Mouse (Mus musculus) neural tube, embryonic 11.5 days (tissue): ENCODE results near the gene Syne1. TPM values are rescaled to one million over a fixed set of nuclear protein-coding genes. Genes with fewer than 3 reads are reported as not detected.
A peak's percentile ranks its signal among the peaks of the same experiment; 100 is the strongest.

Experiments used
- ATAC-seq: fragments of 200-750 bp; cut with Nextera tagmentation; 2 replicates; pipeline ENCODE4 v1.8.0; 2017; ENCODE audit warnings: moderate number of reproducible peaks, mild to moderate bottlenecking, moderate TSS enrichment, moderate library complexity; ENCODE audit not compliant: insufficient read depth, low FRiP score, low TSS enrichment
- DNase-seq: peaks from one replicate; pipeline ENCODE4 v3.0.0-alpha.2; 2015; ENCODE audit warnings: low spot score
- H3K27ac ChIP-seq: fragments of 300-500 bp; sonication (generic); 2 replicates; pipeline ENCODE4 v1.5.1; 2014; ENCODE audit warnings: low read depth, mild to moderate bottlenecking, low read length
- H3K27me3 ChIP-seq: fragments of 300-500 bp; sonication (generic); 2 replicates; pipeline ENCODE4 v1.6.1; 2014; ENCODE audit warnings: mild to moderate bottlenecking, low read length, mixed read lengths; ENCODE audit not compliant: control insufficient read depth, insufficient read depth
- H3K36me3 ChIP-seq: fragments of 300-500 bp; sonication (generic); 2 replicates; pipeline ENCODE4 v1.6.1; 2014; ENCODE audit warnings: mild to moderate bottlenecking, low read length, moderate library complexity, mixed read lengths; ENCODE audit not compliant: control insufficient read depth, insufficient read depth
- H3K4me1 ChIP-seq: fragments of 300-500 bp; sonication (generic); 2 replicates; pipeline ENCODE4 v1.6.1; 2014; ENCODE audit warnings: low read length, mixed read lengths; ENCODE audit not compliant: control insufficient read depth, insufficient read depth
- H3K4me2 ChIP-seq: fragments of 300-500 bp; sonication (generic); 2 replicates; pipeline ENCODE4 v1.6.1; 2014; ENCODE audit warnings: low read depth, mild to moderate bottlenecking, moderate library complexity
- H3K4me3 ChIP-seq: fragments of 300-500 bp; sonication (generic); 2 replicates; pipeline ENCODE4 v1.5.1; 2014; ENCODE audit warnings: low read depth, low read length
- H3K9ac ChIP-seq: fragments of 300-500 bp; sonication (generic); 2 replicates; pipeline ENCODE4 v1.6.1; 2014; ENCODE audit warnings: mild to moderate bottlenecking, low read length
- H3K9me3 ChIP-seq: fragments of 300-500 bp; sonication (generic); 2 replicates; pipeline ENCODE4 v1.6.1; 2016; ENCODE audit warnings: low read length; ENCODE audit not compliant: control insufficient read depth
- WGBS: fragments of 180-500 bp; shearing (Covaris S2); extraction: QIAGEN DNeasy Blood & Tissue Kit; methylation state at CpG from one replicate; pipeline ENCODE4 v1.1.7; 2014; 5-methylcytosine and 5-hydroxymethylcytosine counted together
- polyA plus RNA-seq: library from polyadenylated mRNA; unstranded; fragments of >200 nt; fragmentation: Nextera tagmentation; extraction: Ambion mirVana; gene quantifications from 2 replicates; pipeline ENCODE4 v1.2.1, GENCODE M21; 2014

The Syne1 gene
- polyA plus RNA-seq = 2.9 and 3.2 TPM in 2 replicates

DNA sequence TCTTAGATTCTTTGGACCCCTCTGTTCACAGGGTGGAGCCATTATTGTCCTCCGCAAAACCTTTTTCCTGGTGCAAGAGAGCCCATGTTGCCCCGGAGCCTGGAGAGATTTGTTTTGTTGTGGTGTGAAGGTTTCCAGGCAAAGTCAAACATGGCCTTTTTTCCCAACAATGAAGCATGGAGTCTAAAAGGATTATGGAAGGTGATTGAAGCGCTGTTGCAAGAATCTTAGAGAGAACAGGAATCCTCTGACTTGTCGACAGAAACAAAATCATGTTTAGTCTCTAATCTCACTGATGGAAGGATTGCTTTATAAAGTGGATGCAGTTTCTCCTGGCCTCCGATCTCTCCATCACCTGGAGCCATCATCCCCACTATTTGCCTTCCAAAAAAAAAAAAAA, at the start of gene Syne1:
TSS of gene Syne1 (minus strand) at position 101 of the 400 bp plus-strand sequence.
- Histone ChIP-seq H3K9ac (peak within 1 kb of the TSS; percentile 61), H3K27ac (no peak within 1 kb of the TSS), H3K4me3 (peak within 1 kb of the TSS; percentile 48), H3K4me2 (peak within 1 kb of the TSS; percentile 92), H3K4me1 (no peaks in the 10 kb centered on the region), H3K9me3 (no peaks in the 10 kb centered on the region), H3K27me3 (0 out of 2 replicates have a peak, but pooled peaks cover 3% of the 10 kb centered on the region), H3K36me3 (no peaks in the 10 kb centered on the region)
- 83% methylated on average over 5 of the region's 5 CpGs for WGBS
- ATAC-seq = no peak
- DNase-seq = no peak

DNA sequence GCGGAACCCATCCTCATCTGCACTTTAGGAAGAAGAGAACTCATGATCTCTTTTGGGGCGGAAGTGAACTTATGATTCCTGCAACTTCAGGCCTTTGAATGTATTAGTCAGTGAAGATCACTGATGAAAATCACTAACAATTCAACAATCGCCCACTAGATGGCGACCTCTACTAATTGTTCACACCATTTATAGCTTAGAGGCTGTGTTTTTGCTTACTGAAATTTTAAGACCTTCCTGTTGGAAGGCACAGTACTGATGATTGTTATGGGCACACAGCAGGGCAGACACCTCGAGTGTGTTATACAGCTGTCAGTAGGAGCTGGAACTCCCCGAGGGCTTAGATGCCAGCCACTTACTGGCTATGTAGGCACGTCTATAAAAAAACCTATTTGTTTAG, 48.8 kb upstream of the Syne1 start:
- WGBS = 19% methylated on average over 7 of the region's 7 CpGs
- no peaks in the 10 kb centered on the region for H3K4me1 ChIP-seq
- no peak overlapping the region for H3K4me3 ChIP-seq
- no peak overlapping the region for H3K27ac ChIP-seq
- no peaks in the 10 kb centered on the region for H3K36me3 ChIP-seq
- no peak overlapping the region for H3K9ac ChIP-seq
- H3K4me2 ChIP-seq = no peak overlapping the region
- no peaks in the 10 kb centered on the region for H3K9me3 ChIP-seq
- peak; percentile 80 for ATAC-seq
- H3K27me3 ChIP-seq = no peaks in the 10 kb centered on the region
- peak; percentile 46 for DNase-seq

DNA sequence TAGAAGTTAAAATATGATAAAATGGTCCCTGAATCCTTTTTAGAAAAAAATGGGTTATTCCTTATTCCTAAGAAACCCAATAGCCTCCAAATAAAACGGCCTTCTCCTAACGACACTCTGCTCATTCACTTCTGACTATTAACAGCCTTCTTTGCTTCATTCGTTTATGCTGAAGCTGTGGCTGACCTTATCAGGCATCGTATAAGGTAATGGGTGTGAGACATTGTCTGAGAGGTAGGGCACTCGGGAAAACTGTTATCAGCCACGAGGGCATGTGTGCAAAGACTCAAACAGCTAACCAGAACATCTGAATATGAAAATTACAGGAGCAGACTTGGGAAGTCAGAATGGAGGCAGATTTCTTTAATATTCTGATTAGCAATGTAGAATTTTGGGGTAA, 45.3 kb upstream of the Syne1 start:
- Histone ChIP-seq H3K9ac (no peak overlapping the region), H3K9me3 (no peaks in the 10 kb centered on the region), H3K4me3 (no peak overlapping the region), H3K4me2 (no peak overlapping the region), H3K27ac (no peak overlapping the region), H3K27me3 (no peaks in the 10 kb centered on the region), H3K4me1 (no peaks in the 10 kb centered on the region), H3K36me3 (no peaks in the 10 kb centered on the region)
- ATAC-seq = no peak
- 69% methylated on average over 6 of the region's 6 CpGs for WGBS
- DNase-seq = no peak

DNA sequence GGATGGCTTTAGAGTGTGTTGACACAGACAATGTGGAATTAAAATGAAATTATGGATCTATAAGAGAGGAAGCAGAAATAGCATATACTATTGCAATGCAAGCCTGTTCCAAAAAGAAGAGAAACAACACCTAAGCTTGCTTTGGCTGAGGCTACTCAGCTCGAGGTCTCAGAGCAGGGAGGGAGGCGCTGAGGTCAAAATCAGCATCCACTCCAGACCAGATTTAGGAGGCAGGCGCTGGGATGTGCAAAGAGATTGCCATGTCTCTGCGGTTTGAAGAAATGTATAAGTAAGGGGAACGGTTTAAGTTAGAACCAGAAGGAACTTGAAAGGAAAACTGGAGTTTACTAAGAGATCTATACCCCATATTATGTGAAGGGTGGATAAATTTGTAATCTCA, 43.2 kb upstream of the Syne1 start:
- Histone ChIP-seq H3K9ac (no peak overlapping the region), H3K36me3 (no peaks in the 10 kb centered on the region), H3K27me3 (no peaks in the 10 kb centered on the region), H3K9me3 (no peaks in the 10 kb centered on the region), H3K4me3 (no peak overlapping the region), H3K4me2 (no peak overlapping the region), H3K27ac (no peak overlapping the region), H3K4me1 (no peaks in the 10 kb centered on the region)
- 68% methylated on average over 5 of the region's 5 CpGs for WGBS
- ATAC-seq (no peak), DNase-seq (no peak)

DNA sequence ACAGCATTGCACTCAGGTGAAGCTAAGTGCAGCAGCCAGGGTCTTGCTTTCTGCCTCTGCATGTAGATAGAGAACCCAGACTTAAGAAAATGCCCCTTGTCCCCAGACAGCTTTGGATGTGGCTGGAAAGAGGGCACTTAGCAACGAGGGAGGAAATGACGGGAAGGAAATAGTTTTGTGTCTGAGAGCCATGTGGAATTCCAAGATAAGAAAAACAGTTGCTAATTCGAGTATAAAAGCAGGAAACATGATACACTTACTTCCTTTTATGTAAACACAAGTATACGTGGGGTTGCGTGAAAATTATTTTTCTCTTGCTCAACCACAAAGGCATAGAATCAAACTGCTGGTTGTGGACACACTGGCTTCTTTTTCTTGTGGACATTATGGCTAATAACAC, 42.2 kb upstream of the Syne1 start, which contains the start of gene Myct1:
TSS of gene Myct1 (plus strand) at position 312 of the 400 bp plus-strand sequence.
- Histone ChIP-seq H3K27me3 (no peaks in the 10 kb centered on the region), H3K4me1 (no peaks in the 10 kb centered on the region), H3K27ac (no peak within 1 kb of the TSS), H3K36me3 (no peaks in the 10 kb centered on the region), H3K4me2 (no peak within 1 kb of the TSS), H3K9ac (no peak within 1 kb of the TSS), H3K4me3 (no peak within 1 kb of the TSS), H3K9me3 (no peaks in the 10 kb centered on the region)
- DNase-seq = no peak
- WGBS = 64% methylated on average over 5 of the region's 5 CpGs
- no peak for ATAC-seq

DNA sequence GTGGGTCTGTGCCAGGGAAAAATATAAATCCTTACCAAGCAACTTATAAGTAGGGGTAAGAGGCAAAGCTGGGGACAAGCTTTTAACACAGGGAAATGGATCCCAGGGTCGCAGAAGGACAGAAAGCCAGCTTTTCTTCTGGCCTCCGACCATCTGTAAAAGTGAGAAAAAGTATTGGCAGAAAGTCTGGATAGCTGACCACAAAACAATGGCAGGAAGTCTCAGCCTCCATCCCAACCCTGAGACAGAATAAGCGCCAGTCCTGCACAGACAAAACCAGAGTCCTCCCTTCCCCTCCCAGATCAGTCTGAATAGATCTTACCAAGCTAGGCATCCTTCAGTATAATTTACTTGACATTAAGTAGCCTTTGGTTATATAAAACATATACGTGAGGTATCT, 40.7 kb upstream of the Syne1 start:
- Histone ChIP-seq H3K4me1 (no peaks in the 10 kb centered on the region), H3K4me3 (no peak overlapping the region), H3K36me3 (no peaks in the 10 kb centered on the region), H3K27me3 (no peaks in the 10 kb centered on the region), H3K27ac (no peak overlapping the region), H3K9me3 (no peaks in the 10 kb centered on the region), H3K9ac (no peak overlapping the region), H3K4me2 (no peak overlapping the region)
- no peak for DNase-seq
- 81% methylated on average over 4 of the region's 4 CpGs for WGBS
- no peak for ATAC-seq

DNA sequence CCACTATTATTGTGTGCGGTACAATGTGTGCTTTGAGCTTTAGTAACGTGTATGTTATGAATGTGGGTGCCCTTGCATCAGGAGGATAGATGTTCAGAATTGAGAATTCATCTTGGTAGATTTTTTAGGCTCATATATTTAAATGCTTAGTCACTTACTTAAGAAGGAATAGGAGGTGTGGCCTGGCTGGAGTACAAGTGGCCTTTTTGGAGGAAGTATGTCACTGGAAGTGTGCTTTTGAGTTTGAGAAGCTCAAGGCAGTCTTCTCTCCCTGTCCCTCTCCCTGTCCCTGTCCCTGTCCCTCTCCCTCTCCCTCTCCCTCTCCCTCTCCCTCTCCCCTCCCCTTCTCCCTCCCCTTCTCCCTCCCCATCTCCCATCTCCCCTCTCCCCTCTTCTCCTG, 39.8 kb upstream of the Syne1 start:
- Histone ChIP-seq H3K36me3 (no peaks in the 10 kb centered on the region), H3K27me3 (no peaks in the 10 kb centered on the region), H3K4me2 (no peak overlapping the region), H3K9me3 (no peaks in the 10 kb centered on the region), H3K4me3 (no peak overlapping the region), H3K27ac (no peak overlapping the region), H3K9ac (no peak overlapping the region), H3K4me1 (no peaks in the 10 kb centered on the region)
- DNase-seq (no peak), ATAC-seq (no peak)
- WGBS = 88% methylated on average over 2 of the region's 2 CpGs

DNA sequence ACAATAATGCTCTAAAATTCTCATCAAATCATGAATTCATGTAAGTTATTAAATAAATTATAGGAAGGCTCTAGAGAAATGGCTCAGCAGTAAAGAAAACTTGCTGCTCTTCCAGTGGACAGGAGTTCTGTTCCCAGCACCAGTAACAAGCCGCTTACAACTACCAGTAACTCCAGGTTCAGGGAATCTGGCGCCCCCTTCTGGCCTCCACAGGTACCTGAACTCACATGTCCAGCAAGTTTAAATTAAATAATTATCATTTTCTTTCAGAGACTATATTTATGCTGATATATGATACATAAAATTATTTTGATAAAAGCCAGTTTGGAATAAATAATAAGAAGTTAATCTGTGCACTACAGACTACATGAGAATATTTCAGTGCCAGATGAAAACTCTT, 22.0 kb upstream of the Syne1 start:
- Histone ChIP-seq H3K27ac (no peak overlapping the region), H3K27me3 (no peaks in the 10 kb centered on the region), H3K9me3 (no peaks in the 10 kb centered on the region), H3K9ac (no peak overlapping the region), H3K4me3 (no peak overlapping the region), H3K4me1 (no peaks in the 10 kb centered on the region), H3K4me2 (no peak overlapping the region), H3K36me3 (no peaks in the 10 kb centered on the region)
- no peak for ATAC-seq
- DNase-seq = no peak
- WGBS = 61% methylated on average over 2 of the region's 2 CpGs

DNA sequence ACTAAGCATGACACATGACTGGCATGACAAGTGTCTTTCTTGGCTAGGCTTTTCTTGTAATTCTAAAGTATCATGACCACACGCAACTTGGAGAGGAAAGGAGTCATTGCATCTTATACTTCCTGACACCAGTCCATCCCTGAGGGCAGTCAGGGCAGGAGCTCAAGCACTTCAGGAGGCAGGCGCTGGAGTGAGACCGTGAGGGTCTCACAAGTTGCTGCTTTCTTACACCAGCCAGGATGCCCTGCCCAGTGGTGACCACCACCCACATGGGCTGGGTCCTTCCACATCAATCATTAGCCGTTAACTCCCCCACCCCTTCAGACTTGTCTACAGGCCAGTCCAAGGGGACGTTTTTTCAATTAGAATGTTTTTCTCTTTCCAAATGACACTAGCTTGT, 20.1 kb upstream of the Syne1 start:
- no peak overlapping the region for H3K9ac ChIP-seq
- no peaks in the 10 kb centered on the region for H3K9me3 ChIP-seq
- no peak overlapping the region for H3K4me3 ChIP-seq
- DNase-seq = no peak
- 81% methylated on average over 5 of the region's 5 CpGs for WGBS
- no peaks in the 10 kb centered on the region for H3K4me1 ChIP-seq
- no peaks in the 10 kb centered on the region for H3K27me3 ChIP-seq
- no peaks in the 10 kb centered on the region for H3K36me3 ChIP-seq
- ATAC-seq = no peak
- H3K4me2 ChIP-seq = no peak overlapping the region
- H3K27ac ChIP-seq = no peak overlapping the region
